ENCODE assay signal across 31 mouse cellular contexts in genomic region chr10:77706326-77706725, GRCm38 (mm10). TPM values are rescaled to one million over a fixed set of nuclear protein-coding genes. Genes with fewer than 3 reads are reported as not detected.
"Had no signal": no experiment of that assay in that cellular context is flagged by ENCODE, and none has a peak within 500 bp of the region (broad histone marks: within the 10 kb centered on the region; RNA-seq: fewer than 3 reads in every experiment).

Gene Gm10272 (plus strand): TSS chr10:77706626.

- H3K4me3 ChIP-seq: embryonic facial prominence, embryonic 10.5 days; embryonic facial prominence, embryonic 12.5 days; embryonic facial prominence, embryonic 13.5 days; embryonic facial prominence, embryonic 15.5 days; erythroblast, embryonic 14.5 days; forebrain, embryonic 10.5 days; forebrain, embryonic 12.5 days; forebrain, embryonic 13.5 days; forebrain, embryonic 15.5 days; gastrocnemius, adult 2 months; heart, adult 2 months had no signal

- H3K27me3 ChIP-seq: embryonic facial prominence, embryonic 12.5 days; embryonic facial prominence, embryonic 13.5 days; embryonic facial prominence, embryonic 15.5 days; forebrain, embryonic 12.5 days; forebrain, embryonic 13.5 days; forebrain, embryonic 15.5 days had no signal

- H3K9me3 ChIP-seq: embryonic facial prominence, embryonic 15.5 days; forebrain, embryonic 15.5 days had no signal

- H3K4me1 ChIP-seq: embryonic facial prominence, embryonic 10.5 days; embryonic facial prominence, embryonic 12.5 days; embryonic facial prominence, embryonic 13.5 days; embryonic facial prominence, embryonic 15.5 days; forebrain, embryonic 10.5 days; forebrain, embryonic 12.5 days; forebrain, embryonic 13.5 days; forebrain, embryonic 15.5 days had no signal

- ATAC-seq: forebrain, embryonic 13.5 days; forebrain, embryonic 14.5 days; forebrain, embryonic 15.5 days; forebrain, embryonic 16.5 days; forebrain, postnatal 0 days had no signal

- H3K36me3 ChIP-seq: embryonic facial prominence, embryonic 10.5 days; embryonic facial prominence, embryonic 12.5 days; embryonic facial prominence, embryonic 13.5 days; embryonic facial prominence, embryonic 15.5 days; forebrain, embryonic 10.5 days; forebrain, embryonic 12.5 days; forebrain, embryonic 15.5 days had no signal

RNA-seq across cellular contexts. Expression of gene Gm10272, which starts in this region (rescaled TPM):
- total RNA-seq: common myeloid progenitor, adult 5-6 weeks; forebrain, postnatal 0 days; gastrocnemius, adult 18-20 months; gastrocnemius, adult 2 months; gastrocnemius, adult 8-10 months; gastrocnemius, postnatal 10 days; gastrocnemius, postnatal 14 days; gastrocnemius, postnatal 25 days; gastrocnemius, postnatal 36 days; gastrocnemius, postnatal 4 days; granulocyte monocyte progenitor cell, adult 5-6 weeks; heart, adult 18-20 months; heart, adult 2 months; heart, adult 8-10 months had no signal
- polyA plus RNA-seq: cortical plate, adult 2 months; embryonic facial prominence, embryonic 10.5 days; embryonic facial prominence, embryonic 11.5 days; embryonic facial prominence, embryonic 12.5 days; embryonic facial prominence, embryonic 13.5 days; embryonic facial prominence, embryonic 14.5 days; erythroblast, embryonic 14.5 days; forebrain, embryonic 10.5 days; forebrain, embryonic 11.5 days; forebrain, embryonic 12.5 days; forebrain, embryonic 13.5 days; forebrain, embryonic 14.5 days; forebrain, embryonic 15.5 days; forebrain, embryonic 16.5 days; forebrain, postnatal 0 days; frontal cortex, adult 2 months; gonadal fat pad, adult 2 months; heart, adult 2 months had no signal
